Mouse (Mus musculus): Measurements from ENCODE around the gene Usp15. TPM values are rescaled to one million over a fixed set of nuclear protein-coding genes. Genes with fewer than 3 reads are reported as not detected.
"Not testable (repeated sequence)": the region's sequence is repeated elsewhere in the genome, so short reads cannot be mapped to it uniquely, and the experiment has no call there.

The Usp15 gene
- 100 to 1,000 TPM in 1 of 2 experiments, 10 to 100 TPM in 1; 98.7 to 105 TPM for total RNA-seq (2021)
- long read RNA-seq, full-length matches to known transcripts, result 39 of 48 reads
- long read RNA-seq, partial matches to known transcripts, result 1 of 48 reads
- long read RNA-seq, other reads (novel, unspliced or antisense), result 8 of 48 reads

DNA sequence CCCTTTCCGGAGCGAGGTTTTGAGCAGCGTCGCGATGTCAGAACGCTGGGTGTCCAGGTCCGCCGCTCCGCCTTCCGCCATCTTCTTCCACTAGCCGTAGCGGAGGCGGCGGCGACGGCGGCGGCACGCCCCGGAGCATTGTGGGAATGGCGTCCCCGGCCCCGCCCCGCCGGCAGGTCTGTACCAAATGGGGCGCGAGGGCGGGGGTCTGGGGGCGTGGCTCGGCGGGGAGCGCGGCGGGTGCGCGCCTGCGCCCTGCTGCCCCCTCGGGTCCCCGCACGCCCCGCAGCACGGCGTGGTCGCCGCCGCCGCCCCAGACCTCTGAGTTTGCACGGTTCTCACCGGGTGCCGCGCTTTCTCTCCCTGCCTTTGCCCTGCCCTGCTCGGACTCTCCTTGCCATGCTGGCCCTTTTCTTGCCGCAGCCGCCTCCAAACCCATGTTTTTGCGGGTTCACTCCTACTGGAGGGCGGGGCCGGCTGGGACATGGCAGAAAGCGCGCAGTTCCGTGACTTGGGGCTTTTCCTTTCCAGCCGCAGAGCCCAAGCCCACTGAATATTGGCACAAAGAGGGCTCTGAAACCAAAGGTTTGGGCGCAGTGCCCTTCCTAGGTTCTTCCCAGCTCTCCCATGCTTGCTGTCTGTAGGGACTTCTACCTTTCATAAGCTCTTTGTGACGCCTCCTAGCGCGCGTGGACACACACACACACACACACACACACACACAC, at the start of gene Usp15:
Gene Usp15, minus strand, starts transcription at position 161 of the 725 bp plus-strand sequence.
- peak; percentile 87 to 96 for DNase-seq (ENCODE audit: low spot score in 2 of 2)

DNA sequence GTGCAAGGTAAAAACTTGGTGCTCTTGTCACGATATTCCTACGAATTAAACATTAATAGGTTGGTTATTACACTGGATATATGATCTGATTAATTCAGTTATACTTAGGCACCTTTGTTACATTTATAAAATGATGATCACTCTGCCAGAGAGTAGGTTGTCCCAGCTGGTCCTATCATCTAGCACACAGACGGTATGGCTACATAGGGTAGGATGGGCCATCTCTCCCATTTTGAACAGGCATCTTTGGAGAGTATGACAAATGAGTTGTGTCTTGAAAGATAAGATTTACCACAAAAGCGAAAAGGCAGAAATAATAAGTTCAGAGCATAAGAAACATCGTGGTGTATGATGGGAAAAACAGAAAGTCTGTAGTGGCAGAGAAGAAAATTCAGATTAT, 32.6 kb upstream of the Usp15 start:
- DNase-seq (ENCODE audit: low spot score in 2 of 2), result no peak

DNA sequence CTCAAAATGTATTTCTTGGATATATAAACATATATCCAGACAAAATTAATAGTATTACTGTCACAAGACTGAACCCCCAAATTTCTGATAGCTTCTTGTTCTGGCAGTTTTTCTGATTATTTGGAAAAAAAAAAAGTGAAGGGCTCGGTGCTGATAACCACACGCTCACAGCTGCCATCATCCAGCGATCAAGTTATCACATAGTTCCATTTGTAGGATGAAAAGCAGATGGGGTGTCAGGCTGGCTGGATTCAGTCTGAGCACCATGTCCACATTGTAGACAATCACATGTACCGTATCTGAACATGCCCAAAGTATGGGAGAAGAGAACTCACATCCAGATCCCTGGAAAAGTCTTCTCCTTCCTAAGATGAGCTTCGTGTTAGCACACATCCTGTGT, 26.0 kb upstream of the Usp15 start:
- no peak for DNase-seq (ENCODE audit: low spot score in 2 of 2)

DNA sequence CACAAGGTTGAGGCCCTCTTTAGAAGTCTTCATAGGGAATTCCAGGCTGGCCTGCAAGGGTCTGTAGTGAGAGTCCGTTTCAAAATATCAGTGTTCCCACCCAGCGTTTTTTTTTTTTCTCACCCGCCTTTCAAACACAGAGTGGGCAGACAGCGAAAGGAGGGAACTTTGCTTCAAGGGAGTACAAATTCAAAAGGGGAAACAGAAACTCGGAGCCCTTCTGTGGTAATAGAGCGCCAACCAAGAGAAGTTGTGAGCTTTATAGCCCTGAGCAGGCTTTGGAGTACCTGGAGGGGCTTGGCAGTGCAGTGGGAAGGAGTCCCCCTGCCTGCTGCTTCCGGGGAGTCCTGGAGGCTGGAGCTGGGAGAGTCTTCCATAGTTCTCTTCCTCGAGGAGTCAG, 12.7 kb upstream of the Usp15 start:
- DNase-seq (ENCODE audit: low spot score in 2 of 2), result no peak

DNA sequence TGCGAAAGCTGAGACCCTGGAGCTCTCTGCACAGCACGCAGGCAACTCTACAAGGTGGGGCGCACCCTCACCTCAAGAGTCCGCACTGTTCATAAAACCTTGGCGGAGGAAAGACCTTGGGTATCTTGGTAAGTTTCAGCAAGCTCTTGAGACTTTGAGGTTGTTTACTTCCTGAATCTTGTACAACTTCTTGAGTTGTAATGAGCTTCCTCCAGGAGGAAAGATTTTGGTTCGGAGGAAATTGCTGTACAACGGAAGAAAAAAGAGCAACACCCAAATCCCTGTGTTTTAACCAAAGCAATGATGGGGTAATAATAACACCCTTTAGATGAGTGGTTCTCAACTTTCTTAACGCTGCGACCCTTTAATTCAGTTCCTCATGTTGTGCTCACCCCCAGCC, 11.5 kb upstream of the Usp15 start:
- no peak for DNase-seq (ENCODE audit: low spot score in 2 of 2)

DNA sequence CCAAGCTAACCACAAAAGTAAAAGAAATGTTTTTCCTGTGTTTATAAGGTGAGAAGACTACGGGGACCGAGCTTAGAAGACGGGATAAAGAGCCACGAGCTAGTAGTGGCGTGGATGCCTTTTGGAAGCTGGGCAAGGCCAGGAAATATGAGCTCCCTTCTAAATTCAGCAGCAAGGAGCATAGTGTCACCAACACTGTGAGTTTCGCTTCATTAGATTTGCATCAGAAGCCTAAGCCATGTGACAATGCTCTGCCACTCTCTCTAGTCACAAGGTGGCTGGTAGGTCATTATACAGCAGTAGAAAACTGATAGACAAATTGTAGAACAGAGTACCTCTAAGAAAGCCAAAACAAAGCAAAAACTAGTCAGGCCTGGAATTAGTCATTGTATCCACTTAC, 9.3 kb upstream of the Usp15 start:
- no peak for DNase-seq (ENCODE audit: low spot score in 2 of 2)

DNA sequence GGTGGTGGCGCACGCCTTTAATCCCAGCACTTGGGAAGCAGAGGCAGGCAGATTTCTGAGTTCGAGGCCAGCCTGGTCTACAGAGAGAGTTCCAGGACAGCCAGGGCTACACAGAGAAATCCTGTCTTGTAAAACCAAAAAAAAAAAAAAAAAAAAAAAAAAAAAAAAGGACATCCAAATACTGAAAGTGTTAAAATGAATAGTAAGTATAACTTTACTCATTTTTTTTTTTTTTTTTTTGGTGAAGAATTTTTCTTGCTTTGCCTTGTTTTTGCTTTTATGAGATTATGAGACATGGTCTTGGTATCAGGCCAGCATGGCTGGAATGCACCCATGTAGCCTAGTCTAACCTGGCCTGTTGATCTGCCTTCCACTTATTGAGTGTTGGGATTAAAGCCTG, 8.6 kb upstream of the Usp15 start:
- not testable (repeated sequence) for DNase-seq (ENCODE audit: low spot score in 2 of 2)

DNA sequence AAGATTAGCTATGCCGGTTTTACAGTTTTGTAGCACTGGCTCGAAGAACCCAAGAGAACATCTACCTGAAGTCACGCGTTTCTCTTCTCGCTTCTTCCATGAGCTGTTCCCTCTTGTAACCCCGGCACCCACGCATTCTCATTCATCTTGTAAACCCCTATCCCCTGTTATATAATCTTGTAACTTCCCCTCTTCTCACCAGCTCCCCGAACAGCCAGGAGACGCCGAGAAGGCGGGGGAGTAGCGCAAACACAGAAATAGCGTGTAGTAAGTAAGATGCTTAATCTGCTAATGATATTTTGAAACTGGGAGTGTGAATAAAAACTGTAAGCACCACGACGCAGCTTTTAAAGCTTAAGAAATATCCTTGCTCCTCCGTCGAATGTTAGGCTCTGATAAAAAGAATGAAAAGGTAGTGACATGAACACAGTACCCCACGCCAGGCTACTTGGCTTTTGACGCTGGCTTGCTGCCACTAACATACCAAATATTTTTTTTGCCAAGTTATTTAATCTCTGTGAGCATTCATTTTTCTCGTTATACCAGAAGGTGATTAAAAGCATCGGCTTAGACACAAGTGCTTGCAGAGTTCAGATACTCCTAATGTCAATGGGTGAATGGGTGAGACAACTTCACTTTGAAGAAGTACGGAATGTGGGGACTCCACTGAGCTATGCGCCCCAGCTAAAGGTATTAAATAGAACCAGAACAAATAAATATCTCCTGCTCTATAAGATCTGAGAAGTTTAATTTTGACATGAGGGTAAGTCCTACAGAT, 5.4 kb upstream of the Usp15 start:
- no peak for DNase-seq (ENCODE audit: low spot score in 2 of 2)

DNA sequence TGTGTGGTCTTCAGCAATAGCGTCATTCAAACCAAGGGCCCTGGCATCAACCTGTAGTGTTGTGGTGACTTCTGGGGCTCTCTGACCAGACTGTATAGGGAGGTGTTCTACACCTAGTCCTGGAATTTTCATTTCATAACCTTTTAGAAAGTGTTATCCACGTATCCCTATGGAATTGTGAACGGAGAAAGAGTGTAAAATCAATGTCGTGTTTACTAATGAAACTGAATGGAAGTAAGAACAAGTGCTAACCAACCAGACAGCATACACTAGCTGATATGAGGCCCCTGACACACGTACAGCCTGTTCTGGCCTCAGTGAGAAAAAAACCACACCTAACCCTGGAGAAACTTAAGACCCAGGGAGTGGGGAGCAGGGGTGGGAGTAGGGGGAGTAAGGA, 4.6 kb upstream of the Usp15 start:
- no peak for DNase-seq (ENCODE audit: low spot score in 2 of 2)

DNA sequence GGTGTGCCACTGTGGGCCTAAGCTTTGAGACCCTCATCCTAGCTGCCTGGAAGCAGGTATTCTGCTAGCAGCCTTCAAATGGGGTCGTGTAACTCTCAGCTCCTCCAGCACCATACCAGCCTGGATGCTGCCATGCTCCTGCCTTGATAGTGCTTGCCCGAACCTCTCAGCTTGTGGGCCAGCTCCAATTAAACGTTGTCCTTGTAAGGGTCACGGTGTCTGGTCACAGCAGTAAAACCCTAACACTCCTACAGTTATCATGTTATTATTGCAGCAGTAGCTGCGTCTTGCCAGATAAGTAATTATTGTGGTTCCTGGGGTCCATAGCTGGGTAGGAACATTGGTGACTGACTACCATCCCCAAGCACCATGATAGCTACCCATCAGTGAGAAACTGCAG, 4.2 kb upstream of the Usp15 start:
- no peak for DNase-seq (ENCODE audit: low spot score in 2 of 2)

DNA sequence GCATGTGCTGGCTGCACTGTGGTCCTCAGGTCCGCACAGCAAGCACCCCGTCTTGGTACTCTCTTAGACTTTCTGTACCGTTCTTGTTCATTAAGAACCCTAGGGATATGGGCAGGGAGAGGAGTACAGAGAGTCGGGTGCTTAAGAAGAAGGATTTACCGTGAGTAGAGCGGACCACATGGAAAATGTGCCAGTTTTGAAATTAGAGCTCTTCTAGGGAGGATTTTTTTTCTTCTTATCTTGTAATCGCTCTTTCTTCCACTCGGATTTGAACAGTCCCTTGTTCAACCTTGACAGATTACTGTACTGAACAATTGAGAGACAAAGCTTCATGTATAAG, 3.5 kb upstream of the Usp15 start:
- DNase-seq (ENCODE audit: low spot score in 2 of 2), result no peak

DNA sequence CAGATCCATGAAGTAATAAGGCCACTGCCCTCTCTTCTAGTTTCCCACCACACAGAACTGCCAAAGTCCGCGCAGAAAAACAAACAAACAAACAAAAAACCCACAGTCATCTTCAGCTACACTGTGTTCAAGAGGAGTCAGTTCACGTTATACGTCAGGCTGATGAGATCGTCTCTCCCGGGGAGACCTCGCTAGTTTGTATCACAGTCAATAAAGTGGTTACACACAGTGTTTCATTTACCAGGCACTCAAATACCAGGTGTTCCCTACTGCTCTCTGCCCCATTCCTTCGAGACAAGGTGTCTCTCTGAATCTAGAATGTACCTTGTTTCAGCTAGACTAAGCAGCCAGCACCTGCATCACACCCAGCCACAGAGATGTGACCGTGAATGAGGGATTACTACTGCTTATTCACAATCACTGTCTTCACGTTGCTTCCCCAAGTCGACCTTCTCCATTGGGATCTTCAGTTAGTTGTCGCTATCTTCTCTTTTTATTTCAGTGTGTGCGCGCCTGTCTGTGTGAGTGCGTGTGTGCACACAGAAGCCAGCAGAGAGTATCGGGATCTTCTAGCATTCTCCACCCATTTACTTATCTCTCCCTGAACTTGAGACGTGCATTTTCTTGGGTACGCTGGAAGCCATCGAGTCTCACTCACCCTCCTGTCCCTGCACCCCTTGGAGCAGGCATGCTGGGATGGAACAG, 3.0 kb upstream of the Usp15 start:
- no peak for DNase-seq (ENCODE audit: low spot score in 2 of 2)

DNA sequence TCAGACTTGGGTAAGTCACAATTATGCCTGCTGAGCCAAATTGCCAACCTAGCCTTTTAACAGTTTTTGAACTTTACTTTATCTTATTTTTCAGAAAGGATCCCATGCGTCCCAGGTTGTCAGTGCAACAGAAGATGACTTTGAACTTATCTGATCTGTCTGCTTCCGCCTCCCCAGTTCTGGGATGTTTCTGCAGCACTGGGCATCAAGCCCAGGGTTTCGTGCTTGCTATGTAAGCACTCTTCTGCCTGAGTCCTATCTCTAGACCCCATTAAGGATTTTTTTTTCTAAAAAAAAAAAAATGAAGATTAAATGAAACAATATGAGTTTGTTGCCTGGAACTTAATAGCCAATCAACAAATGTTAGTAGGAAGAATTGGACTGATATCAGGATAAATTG, 2.3 kb upstream of the Usp15 start:
- DNase-seq (ENCODE audit: low spot score in 2 of 2), result no peak

DNA sequence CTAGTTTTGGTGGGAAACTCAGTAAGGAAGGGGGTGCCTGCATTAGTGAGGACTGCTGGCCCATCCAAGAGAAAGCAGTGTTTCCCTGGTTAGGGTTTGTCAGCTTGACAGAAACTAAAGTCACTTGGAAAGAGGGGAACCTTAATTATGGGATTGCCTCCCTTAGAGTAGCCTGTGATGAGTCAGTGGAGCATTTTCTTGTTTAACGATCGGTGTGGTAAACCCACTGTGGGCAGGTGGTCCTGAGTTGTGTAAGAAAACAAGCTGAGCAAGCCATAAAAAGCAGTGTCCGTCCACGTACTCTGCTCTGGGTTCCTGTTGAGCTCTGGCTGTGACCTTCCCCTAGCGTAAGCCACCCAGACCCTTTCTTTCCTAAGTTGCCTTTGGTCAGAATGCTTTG, 1.4 kb upstream of the Usp15 start:
- no peak for DNase-seq (ENCODE audit: low spot score in 2 of 2)

DNA sequence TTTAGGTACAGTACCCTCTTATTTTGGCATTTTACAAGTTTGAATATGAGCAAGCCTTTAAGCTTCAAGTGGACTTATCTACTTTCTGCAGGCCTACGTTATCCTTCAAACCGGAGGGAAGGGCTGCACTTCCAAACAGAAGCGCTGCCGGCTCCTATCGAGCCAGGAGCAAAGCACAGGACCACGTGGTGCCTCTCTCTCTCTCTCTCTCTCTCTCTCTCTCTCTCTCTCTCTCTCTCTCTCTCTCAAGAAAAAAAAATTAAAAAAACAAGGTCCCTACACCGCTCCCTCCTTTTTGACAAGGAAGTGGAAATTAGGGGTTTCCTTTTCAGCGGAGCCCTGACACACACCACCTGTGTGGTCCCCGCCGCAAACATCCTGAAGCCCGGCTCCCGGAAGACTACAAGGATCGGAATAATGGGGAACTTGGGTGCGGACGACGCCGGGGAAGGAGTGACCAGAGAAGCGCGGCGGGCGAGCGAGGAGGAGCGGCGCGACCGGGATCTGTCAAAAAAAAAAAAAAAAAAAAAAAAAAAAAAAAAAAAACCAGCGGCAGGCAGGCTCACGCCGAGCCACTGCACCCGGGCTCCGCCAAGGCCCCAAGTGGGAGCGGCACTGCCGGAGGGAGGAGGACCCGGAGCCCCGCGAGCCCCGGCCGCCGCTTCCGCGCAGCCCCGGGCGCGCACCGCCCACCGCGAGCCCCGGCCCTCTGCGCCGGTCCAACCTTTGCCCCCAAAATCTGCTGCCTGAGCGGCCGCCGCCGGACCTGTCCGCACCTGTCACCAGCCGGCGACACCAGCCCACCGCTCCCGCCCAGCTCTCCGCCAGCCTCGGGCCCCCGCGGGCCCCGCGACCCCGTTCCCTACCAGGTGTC, 597 bp downstream of the Usp15 start:
- DNase-seq (ENCODE audit: low spot score in 2 of 2), result peak in 1 of 2 experiments; percentile 33

DNA sequence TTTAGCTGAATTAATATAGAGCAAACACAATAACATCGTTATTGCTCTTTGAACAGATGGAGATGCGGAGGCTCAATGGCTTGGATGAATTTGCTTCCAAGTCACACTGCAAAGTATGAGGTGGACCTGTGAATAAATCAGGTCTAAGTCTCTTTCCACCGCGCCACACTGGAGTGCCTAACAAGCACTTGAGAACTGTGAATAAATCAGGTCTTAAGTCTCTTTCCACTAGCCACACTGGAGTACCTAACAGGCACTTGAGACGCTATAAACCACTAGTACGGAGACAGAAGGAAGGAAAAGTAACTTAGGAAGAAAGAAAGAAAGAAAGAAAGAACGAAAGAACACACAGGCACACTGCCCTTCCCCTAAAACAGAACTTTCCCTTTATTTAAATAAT, 1.3 kb downstream of the Usp15 start:
- DNase-seq (ENCODE audit: low spot score in 2 of 2), result no peak

DNA sequence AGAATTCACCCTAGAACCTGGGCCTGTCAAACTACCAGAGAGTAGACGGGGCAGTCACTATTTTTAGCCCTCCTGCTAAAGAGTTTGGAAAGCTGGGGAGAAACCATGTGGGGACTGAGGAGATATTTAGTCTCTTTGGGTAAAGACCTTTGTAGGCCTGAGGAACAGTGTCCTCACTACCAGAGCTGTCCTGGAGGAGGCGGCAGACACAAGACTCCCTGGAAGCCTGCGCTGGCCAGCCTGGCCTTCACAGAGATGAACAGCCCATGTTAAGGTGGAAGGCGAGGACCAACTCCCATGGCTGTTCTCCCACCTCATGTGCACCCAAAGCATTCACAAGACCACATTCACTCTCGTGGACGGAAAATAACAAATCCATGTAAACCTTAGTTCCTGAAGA, 5.8 kb downstream of the Usp15 start:
- no peak for DNase-seq (ENCODE audit: low spot score in 2 of 2)

DNA sequence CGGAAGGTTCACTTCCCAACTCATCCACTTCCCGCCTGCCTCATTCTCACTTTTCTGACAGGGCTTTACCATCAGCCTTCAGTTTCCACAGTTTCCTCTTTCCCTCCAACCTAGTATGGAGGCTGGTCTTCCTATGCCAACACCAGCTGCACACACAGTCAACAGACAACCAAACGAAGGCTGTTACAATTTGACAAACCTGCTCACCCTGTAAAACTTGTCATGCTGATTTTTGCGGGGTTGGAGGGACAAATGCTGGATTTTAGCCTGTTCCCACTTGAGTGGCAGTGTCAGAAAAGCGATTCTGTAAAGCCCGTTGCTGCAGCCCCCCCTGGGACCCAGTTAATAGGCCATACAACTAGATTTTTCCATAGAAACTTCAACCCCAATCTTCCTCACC, 9.5 kb downstream of the Usp15 start:
- DNase-seq (ENCODE audit: low spot score in 2 of 2), result no peak

DNA sequence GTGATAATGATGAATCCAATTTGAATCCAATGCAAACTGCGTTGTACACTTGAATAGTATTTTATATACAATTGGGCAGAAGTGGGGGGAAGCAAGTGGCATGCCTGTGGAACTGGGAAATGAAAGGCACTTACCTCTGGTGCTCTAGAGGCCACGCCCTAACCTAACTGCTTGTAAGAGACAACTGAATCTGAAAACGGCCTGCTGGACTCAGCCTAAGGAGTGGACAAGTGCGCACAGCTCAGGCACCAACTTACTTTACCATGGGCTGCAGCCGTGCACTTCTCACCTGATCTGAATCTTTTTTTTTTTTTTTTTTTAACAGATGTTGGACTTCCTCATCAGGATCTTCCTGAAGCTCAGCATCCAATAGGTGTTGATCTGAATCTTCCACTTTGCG, 10.9 kb downstream of the Usp15 start:
- DNase-seq (ENCODE audit: low spot score in 2 of 2), result no peak

DNA sequence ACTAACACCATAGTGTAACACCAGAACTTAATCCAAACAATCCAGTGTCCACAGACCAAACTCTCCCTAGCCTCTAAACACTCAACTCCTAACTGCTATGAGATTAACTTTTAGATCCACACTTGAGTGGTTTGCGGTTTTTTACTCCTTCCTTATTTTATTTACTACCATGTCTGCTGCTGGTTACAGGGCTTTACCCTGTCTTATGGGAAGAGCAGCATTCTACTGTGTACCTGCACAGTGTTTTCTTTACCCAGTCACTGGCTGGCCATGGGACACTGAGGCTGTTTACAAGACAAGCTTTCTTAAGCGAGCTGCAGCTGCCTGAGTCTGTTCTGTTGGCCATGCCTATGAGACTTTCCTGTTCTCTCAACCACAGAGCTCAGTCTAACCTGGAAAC, 13.1 kb downstream of the Usp15 start:
- DNase-seq (ENCODE audit: low spot score in 2 of 2), result no peak

DNA sequence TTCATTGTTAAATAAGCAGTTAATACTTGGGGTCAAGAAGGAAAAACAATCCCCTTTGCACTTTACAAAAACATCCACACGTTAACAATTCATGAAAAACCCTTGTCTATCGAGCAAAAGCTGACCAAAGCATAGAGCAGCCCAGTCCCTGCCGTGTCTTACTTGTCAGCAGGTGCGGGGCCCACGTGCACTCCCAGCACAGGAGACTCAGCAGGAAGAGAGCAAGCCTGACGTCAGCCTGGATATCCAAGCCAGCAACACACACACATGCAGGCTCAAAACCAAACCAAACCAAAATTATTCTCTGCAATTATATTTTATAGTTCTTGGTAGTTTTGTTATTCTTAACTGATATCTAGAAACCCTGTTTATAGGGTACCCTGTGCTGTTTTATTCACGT, 13.6 kb downstream of the Usp15 start:
- DNase-seq (ENCODE audit: low spot score in 2 of 2), result no peak
